Comparison of ENCODE assay signal across 17 mouse cellular contexts in genomic region chr6:114214393-114214792, GRCm38 (mm10).
DNase-seq lines count a peak whose midpoint lies in the region; ATAC-seq lines count a peak whose summit lies in the region.
"Had no signal": no experiment of that assay in that cellular context is flagged by ENCODE, and none has a peak within 500 bp of the region (broad histone marks: within the 10 kb centered on the region; RNA-seq: fewer than 3 reads in every experiment).

No protein-coding gene starts in this region.

- no peaks in the 10 kb centered on the region; the same call in 1 of the 2 replicates for H3K36me3 ChIP-seq in heart, embryonic 11.5 days (ENCODE audit: control insufficient read depth, insufficient read depth, low read length)
- H3K36me3 ChIP-seq: embryonic facial prominence, embryonic 10.5 days; hindbrain, embryonic 13.5 days had no signal

- ATAC-seq in heart, embryonic 11.5 days (replicated peaks; ENCODE audit: insufficient number of reproducible peaks, low FRiP score, low TSS enrichment) = no peak
- ATAC-seq: forebrain, embryonic 13.5 days; forebrain, postnatal 0 days had no signal

- 83% methylated on average over 4 of the region's 4 CpGs for WGBS in heart, embryonic 11.5 days (ENCODE audit: insufficient replicate concordance)

- H3K4me2 ChIP-seq in heart, embryonic 11.5 days = no peak overlapping the region
- H3K4me2 ChIP-seq: forebrain, embryonic 13.5 days; hindbrain, embryonic 13.5 days had no signal

- H3K4me3 ChIP-seq in heart, embryonic 11.5 days (ENCODE audit: low read depth, low read length) = no peak overlapping the region
- H3K4me3 ChIP-seq: embryonic facial prominence, embryonic 10.5 days; forebrain, embryonic 13.5 days; hindbrain, embryonic 13.5 days had no signal

- no peaks in the 10 kb centered on the region for H3K9me3 ChIP-seq in heart, embryonic 11.5 days (replicated peaks; ENCODE audit: control insufficient read depth, low read length)
- H3K9me3 ChIP-seq: embryonic facial prominence, embryonic 10.5 days; forebrain, embryonic 13.5 days; hindbrain, embryonic 13.5 days had no signal

- DNase-seq in heart, adult 11 months = peak; percentile 93
- peak; percentile 9 to 31 for DNase-seq in heart, postnatal 10 days
- DNase-seq in heart, postnatal 25 days (ENCODE audit: low spot score) = no peak
- DNase-seq in adrenal gland, postnatal 14 days = peak; percentile 12
- peak; percentile 18 to 42 for DNase-seq in adrenal gland, postnatal 36 days
- no peak for DNase-seq in testis, postnatal 10 days (ENCODE audit: low spot score)
- DNase-seq: cerebellum, adult 2 months; cerebellum, postnatal 10 days; forebrain, postnatal 0 days; gastrocnemius, postnatal 14 days; kidney, adult 11 months; kidney, adult 9 months had no signal

- H3K27me3 ChIP-seq in heart, embryonic 11.5 days (ENCODE audit: control insufficient read depth, insufficient read depth, low read length) = peaks cover 7% of the 10 kb centered on the region
- H3K27me3 ChIP-seq: forebrain, embryonic 13.5 days had no signal

- H3K27ac ChIP-seq in heart, embryonic 11.5 days (ENCODE audit: low read depth, low read length) = no peak overlapping the region
- H3K27ac ChIP-seq: embryonic facial prominence, embryonic 10.5 days; forebrain, embryonic 13.5 days; kidney, postnatal 0 days had no signal

- intact Hi-C loops in heart, postnatal 10 days (cut with DNase I) = no loop called here
- intact Hi-C loops in heart, postnatal 25 days (cut with DNase I) = no loop called here

- H3K4me1 ChIP-seq in heart, embryonic 11.5 days (ENCODE audit: control insufficient read depth, insufficient read depth, low read length) = no peaks in the 10 kb centered on the region
- H3K4me1 ChIP-seq: embryonic facial prominence, embryonic 10.5 days had no signal

- H3K9ac ChIP-seq in heart, embryonic 11.5 days (ENCODE audit: low read depth, low read length) = no peak overlapping the region
- H3K9ac ChIP-seq: forebrain, embryonic 13.5 days; forebrain, postnatal 0 days; hindbrain, embryonic 13.5 days had no signal

Comparison
In these comparisons a context has a peak if more than half of its experiments do, and no peak if none do; other contexts are left out.
1. DNase-seq: peak in heart, adult 11 months (single experiment), heart, postnatal 10 days (2 of 2), adrenal gland, postnatal 14 days (single experiment) and adrenal gland, postnatal 36 days (2 of 2); none in heart, postnatal 25 days (single experiment) and testis, postnatal 10 days (single experiment).